Mouse (Mus musculus) cerebellum, adult 9-11 months (tissue): ENCODE results near the gene Arrdc2.

Experiments
- DNase-seq: peaks from one replicate; pipeline ENCODE4 v3.0.0; 2022

Arrdc2 gene

DNA sequence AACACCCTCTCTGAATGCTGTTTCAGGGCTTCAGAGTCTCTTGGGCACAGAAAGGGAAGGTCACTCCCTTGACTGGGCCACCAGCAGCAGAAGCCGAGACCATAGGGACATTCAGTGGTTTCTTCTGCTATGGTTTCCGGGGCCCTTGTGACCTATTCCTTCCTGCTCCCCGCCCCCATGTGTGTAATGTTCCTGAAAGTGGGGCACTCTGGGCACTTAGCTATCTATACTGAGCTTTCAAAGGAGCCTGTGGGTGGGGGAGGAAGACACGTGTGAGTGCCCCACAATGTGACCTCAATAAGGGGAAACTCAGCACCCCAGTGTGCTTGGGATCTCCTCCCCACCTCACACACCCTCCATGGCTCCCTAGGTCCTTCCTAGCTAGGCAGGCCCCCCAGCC is 33.0 kb downstream of the Arrdc2 start:
- no peak for DNase-seq

- peak; percentile 56 for DNase-seq
These were observed 34.9 kb downstream of the Arrdc2 start, which contains the start of gene Mast3 for GRCm38 (mm10) chr8:70804481-70805206. Gene Mast3 (minus strand): TSS chr8:70805054.

DNA sequence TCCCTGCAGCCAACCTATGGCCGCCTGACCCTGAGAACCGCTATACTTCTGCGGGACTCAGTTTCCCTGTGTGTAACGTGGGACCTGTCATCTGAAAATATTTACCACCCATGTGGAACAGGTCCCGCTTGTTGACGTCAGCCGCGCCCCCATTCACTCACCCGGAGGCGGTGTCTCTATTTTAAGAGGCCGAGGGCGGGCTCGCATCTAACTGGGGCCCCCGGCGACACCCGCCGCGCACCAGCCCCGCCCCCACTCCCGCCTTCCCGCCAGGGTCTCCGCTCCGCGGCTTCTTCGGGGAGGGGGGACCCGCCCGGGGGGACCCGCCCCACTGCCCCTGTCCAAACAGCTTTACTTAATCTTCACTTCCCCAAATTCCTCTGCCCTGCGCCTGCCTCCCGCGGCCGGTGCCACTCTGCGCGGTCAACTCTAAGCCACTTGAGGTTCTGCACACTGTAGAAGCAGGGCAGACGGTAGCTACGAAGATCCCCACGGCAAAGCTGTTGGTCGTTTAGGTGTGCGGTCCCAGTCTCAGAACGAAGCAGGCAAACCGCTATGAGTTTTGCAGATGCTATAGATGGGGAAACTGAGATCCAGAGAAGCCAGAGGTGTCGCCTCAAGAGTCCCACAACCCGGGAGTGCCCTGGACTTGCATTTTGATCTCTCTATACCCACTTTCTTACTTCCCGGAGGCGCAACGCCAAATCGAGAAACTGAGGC is 35.6 kb downstream of the Arrdc2 start:
- DNase-seq: peak; percentile 39

- no peak for DNase-seq
These were observed 36.6 kb downstream of the Arrdc2 start for GRCm38 (mm10) chr8:70802786-70803510.

DNA sequence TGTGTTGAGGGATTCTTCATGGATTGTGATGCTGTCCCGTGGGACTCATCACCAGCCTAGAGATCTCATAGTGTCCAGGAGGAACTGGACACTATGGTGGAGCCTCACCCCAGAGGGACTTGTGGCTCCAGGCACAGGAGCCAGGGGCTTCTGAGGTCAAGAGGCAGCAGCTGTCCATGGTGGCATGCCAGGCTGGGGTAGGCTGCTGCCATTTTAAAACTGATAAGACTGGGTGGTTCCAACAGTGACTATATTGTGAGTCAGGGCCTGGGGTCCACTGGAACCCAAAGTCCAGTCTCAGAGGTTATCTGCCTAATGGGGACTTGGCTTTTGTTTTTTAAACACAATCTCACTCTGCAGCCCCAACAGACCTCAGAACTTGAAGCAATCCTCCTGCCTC is 37.7 kb downstream of the Arrdc2 start:
- no peak for DNase-seq

- DNase-seq: no peak
These were observed 38.4 kb downstream of the Arrdc2 start for GRCm38 (mm10) chr8:70801156-70801555.

DNA sequence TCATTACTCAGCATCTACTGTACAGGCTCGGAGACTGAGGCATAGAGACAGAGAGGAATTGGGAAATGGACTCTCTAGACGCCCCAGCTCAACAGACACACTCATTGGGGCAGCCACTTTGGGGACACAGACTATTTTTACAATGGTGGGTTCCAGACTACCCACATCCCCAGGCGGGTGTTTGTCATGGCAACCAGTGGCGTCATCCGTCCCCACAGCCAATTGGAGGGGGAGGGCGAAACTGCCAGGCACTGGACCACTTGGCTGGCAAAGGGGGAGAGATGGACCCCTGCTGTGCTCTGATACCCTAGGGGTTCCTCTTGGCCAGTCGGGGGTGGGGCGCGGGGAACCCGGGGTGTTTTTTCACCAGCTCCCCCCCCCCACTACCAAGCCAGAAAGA is 38.9 kb downstream of the Arrdc2 start:
- peak; percentile 25 for DNase-seq

DNA sequence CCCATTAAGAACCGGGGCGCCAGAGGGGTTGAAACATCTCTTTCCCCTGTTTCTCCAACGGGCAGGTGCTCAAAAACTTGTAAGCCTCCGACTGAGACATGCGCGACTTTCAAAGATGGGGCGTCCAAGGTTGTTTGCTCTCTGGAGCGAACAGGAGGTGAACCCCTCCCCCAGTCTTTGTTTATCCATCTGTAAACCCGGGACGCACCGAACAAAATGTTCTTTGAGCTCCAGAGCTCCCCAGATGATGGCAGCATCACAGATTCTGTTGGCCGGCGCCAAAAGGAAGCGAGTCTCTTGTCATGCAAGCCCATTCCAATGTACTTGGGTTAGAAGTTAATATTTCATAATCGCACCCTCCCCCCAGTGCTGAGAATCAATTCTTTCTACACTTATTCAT is 41.2 kb downstream of the Arrdc2 start:
- DNase-seq: peak; percentile 60

- peak; percentile 92 for DNase-seq
These were observed 42.1 kb downstream of the Arrdc2 start for GRCm38 (mm10) chr8:70797081-70798070.

DNA sequence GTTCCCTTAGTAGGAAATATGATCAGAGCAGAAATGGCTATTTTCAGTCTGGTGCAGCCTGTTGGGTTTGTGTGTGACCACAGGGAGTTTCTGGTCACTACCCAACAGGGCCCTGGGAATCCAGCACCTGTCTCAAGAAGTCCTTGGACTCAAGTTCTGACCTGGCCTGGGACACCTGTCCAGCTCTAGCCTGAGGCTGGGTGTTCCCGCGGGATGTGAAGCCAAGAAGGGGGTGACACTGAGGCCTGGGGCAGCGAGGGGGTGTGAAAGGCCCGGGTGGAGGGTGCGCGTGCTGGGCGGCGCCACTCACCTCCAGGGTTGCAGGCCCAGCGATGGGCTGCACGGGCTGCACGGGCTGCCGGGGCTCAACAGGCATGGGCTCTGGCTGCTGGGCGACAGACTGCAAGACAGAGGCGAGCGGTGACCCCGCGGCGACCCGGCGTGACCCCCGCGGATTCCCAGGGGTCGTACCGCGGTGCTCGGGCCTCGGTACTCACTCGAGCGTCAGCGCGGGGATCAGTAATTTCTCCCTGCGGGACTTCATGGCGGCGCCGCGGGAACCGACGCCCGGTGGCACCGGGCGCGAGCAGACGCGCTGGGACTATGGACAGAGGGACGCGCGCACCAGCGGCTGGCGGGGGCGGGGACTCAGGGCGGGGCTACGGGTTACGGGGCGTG is 43.0 kb downstream of the Arrdc2 start:
- no peak for DNase-seq

DNA sequence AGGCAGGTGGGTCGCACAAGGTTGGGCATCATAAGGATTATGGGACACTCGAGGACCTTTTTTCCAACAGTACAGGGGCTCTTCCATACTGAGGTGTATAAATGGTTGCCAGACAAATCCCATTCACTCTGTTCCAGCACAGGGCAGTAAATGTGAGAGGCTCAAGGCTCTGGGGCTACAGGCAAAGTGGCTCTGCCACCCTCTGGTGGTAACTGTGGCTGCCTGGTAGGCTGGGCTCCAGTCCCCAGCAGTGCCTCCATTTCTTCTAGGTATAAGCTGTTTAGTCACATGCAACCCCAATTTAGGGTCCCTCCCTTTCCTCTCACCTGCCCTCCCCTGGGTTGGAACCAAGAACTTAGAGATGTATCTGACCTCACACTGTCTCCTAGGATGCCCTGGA is 44.1 kb downstream of the Arrdc2 start:
- DNase-seq: peak; percentile 42

- DNase-seq: peak; percentile 53
These were observed 45.3 kb downstream of the Arrdc2 start for GRCm38 (mm10) chr8:70794215-70794614.

DNA sequence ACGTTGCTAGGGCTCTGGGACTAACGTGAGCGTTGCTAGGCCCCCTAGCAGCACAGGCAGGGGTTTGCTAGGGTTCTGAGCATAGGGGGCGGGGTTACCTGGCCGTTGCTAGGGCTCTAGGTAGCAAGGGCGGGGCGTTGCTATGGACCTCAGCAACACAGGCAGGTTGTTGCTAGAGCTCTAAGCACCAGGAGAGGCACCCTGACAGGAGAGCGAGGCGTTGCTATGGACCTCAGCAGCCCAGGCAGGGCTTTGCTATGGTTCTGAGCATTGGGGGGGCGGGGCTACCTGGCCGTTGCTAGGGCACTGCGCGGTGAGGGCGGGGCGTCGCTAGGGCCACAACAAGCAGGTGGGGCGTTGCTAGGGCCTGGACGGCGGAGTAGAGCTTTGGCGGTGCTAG is 46.8 kb downstream of the Arrdc2 start:
- peak; percentile 86 for DNase-seq

- peak; percentile 91 for DNase-seq
These were observed 47.4 kb downstream of the Arrdc2 start for GRCm38 (mm10) chr8:70791975-70792691.

DNA sequence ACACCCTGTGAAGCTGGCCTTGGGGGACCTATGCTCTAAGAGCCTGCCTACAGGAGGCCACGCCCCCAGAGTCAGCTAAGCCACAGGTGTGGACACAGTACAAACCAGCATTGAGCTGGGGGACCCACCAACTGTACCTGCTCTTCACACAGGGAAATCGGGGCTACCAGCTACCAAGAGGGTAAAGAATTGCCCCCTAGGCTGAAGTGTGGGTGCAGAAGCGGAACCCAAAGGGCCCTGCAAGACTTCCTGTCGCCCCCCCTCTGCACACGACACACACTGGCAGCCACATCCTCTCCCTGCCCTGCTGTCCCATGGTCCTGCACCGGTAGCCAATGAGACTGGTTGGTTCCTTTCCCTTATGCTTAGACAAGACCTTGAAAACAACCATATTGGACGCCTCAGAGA is 48.2 kb downstream of the Arrdc2 start:
- no peak for DNase-seq

DNA sequence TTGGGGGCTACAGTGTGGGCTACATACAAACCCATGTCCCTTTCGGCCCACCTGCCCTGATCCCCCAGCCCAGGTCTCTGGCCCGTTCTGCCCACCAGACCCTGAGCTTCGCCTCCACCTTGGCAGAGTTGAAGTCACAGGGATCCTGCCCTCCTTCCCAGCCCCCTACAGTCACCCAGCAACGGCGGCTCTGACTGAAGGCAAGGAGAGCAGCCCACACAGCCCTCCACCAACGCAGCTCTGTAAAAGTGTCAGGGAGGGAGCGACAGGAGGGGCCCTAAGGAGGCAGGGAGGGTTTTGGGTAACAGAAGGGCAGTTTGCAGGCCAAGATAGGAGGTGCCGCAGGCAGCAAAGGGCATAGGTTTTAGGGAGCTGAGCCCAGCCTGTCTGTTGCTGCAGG is 48.7 kb downstream of the Arrdc2 start:
- DNase-seq: peak; percentile 60

DNA sequence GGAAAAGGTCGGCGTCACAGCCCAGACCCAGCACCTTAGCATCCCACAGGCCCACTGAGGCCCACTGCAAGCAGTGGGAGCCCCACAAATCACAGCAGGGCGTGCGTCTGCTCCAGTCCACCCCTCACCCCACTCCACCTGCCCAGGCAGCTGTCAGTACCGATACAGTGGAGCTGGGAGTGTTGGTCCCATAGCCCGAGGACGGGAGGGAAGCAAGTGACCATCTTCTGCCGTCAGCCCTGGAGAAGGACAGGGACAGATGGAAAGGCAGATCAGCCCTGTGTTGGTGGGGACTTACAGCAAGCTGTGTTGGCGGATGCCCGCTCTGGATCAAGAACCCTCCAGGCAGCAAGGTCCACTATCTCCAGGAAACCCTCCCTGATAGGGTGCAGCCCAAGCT is 50.5 kb downstream of the Arrdc2 start:
- peak; percentile 61 for DNase-seq

- DNase-seq: peak; percentile 96
These were observed 51.4 kb downstream of the Arrdc2 start for GRCm38 (mm10) chr8:70787941-70788667.

GRCm38 (mm10) chr8:70787051-70787445 is 52.5 kb downstream of the Arrdc2 start:
- peak; percentile 61 for DNase-seq

GRCm38 (mm10) chr8:70786291-70787050 is 53.0 kb downstream of the Arrdc2 start:
- peak; percentile 66 for DNase-seq
